Mouse (Mus musculus) CH12.LX (cell line): Measurements from ENCODE around the gene Ngef. TPM values are rescaled to one million over a fixed set of nuclear protein-coding genes. Genes with fewer than 3 reads are reported as not detected.
"Not testable (repeated sequence)": the region's sequence is repeated elsewhere in the genome, so short reads cannot be mapped to it uniquely, and the experiment has no call there.

Experiments
- DNase-seq: peaks from one replicate; pipeline ENCODE4 v3.0.0-alpha.2; 2013; ENCODE audit errors: extremely low read depth
- H3K27ac ChIP-seq: 2 replicates; pipeline ENCODE4 v1.5.1; 2012; ENCODE audit warnings: low read depth, mild to moderate bottlenecking, control low read depth, moderate library complexity; ENCODE audit not compliant: insufficient read depth
- H3K27me3 ChIP-seq: replicated peaks from 2 replicates; pipeline ENCODE3; 2012; ENCODE audit warnings: inconsistent platforms
- H3K36me3 ChIP-seq, 2 experiments: replicated peaks in 1 of 2; 2 replicates each; pipeline versions ENCODE3 to v1.6.1; 2012; ENCODE audit warnings: inconsistent platforms in 1 of 2, low read length in 1 of 2, mild to moderate bottlenecking in 1 of 2, mixed read lengths in 1 of 2, moderate library complexity in 1 of 2; ENCODE audit not compliant: control insufficient read depth in 1 of 2, insufficient read depth in 1 of 2
- H3K4me1 ChIP-seq, 2 experiments: 2 replicates each; pipeline ENCODE4 v1.6.1; 2012; ENCODE audit warnings: inconsistent platforms in 1 of 2, moderate library complexity in 1 of 2; ENCODE audit not compliant: insufficient read depth in 2 of 2, control insufficient read depth in 1 of 2
- H3K4me2 ChIP-seq: 2 replicates; pipeline ENCODE4 v1.6.1; 2012; ENCODE audit warnings: low read depth, mild to moderate bottlenecking, control low read depth; ENCODE audit not compliant: poor library complexity, insufficient read depth, severe bottlenecking
- H3K4me3 ChIP-seq, 3 experiments: fragments of 150-350 bp in 1 of 3; sonication (generic) in 1 of 3; replicated peaks in 1 of 3; 2 replicates each; pipeline versions ENCODE3 to v1.5.1; 2011 to 2012; ENCODE audit warnings: low read depth in 2 of 3, low read length in 2 of 3, mild to moderate bottlenecking in 2 of 3, moderate library complexity in 2 of 3, control low read depth in 1 of 3, improper control_type of control experiment in 1 of 3, inconsistent platforms in 1 of 3, mixed read lengths in 1 of 3; ENCODE audit not compliant: poor library complexity in 1 of 3
- H3K79me2 ChIP-seq: replicated peaks from 2 replicates; pipeline ENCODE4 v1.6.1; 2012; ENCODE audit warnings: mild to moderate bottlenecking, moderate library complexity; ENCODE audit not compliant: control insufficient read depth, poor library complexity, insufficient read depth, severe bottlenecking; ENCODE audit errors: extremely low read depth
- H3K9ac ChIP-seq: 2 replicates; pipeline ENCODE4 v1.6.1; 2012; ENCODE audit warnings: low read depth, mild to moderate bottlenecking, control low read depth, moderate library complexity; ENCODE audit not compliant: insufficient read depth
- H3K9me3 ChIP-seq: replicated peaks from 2 replicates; pipeline ENCODE3; 2012; ENCODE audit warnings: low read length, inconsistent platforms, mixed read lengths
- CHD1 ChIP-seq: IDR thresholded peaks from 2 replicates; pipeline ENCODE4 v1.6.1; 2012; ENCODE audit warnings: low read depth, low read length, improper control_type of control experiment, inconsistent platforms
- CHD2 ChIP-seq: IDR thresholded peaks from 2 replicates; pipeline ENCODE4 v1.6.1; 2011; ENCODE audit warnings: low read length, improper control_type of control experiment
- E2F4 ChIP-seq: IDR thresholded peaks from 2 replicates; pipeline ENCODE4 v1.6.1; 2011; ENCODE audit warnings: low read depth, low read length, improper control_type of control experiment; ENCODE audit not compliant: insufficient replicate concordance
- ELF1 ChIP-seq: IDR thresholded peaks from 2 replicates; pipeline ENCODE4 v1.6.1; 2014; ENCODE audit warnings: low read depth, mild to moderate bottlenecking, inconsistent platforms, low read length, improper control_type of control experiment
- EP300 ChIP-seq: IDR thresholded peaks from 2 replicates; pipeline ENCODE4 v1.6.1; 2011; ENCODE audit warnings: low read length, improper control_type of control experiment
- ETS1 ChIP-seq: conservative IDR thresholded peaks from 2 replicates; pipeline ENCODE4 v1.6.1; 2012; ENCODE audit warnings: low read depth, mild to moderate bottlenecking, inconsistent platforms, low read length, improper control_type of control experiment, moderate library complexity
- IRF4 ChIP-seq: IDR thresholded peaks from 2 replicates; pipeline ENCODE4 v1.6.1; 2014; ENCODE audit warnings: low read depth, mild to moderate bottlenecking, inconsistent platforms, low read length, improper control_type of control experiment
- MAFK ChIP-seq: IDR thresholded peaks from 2 replicates; pipeline ENCODE4 v1.6.1; 2011; ENCODE audit warnings: low read length, improper control_type of control experiment; ENCODE audit not compliant: insufficient replicate concordance
- MAX ChIP-seq: IDR thresholded peaks from 2 replicates; pipeline ENCODE4 v1.6.1; 2011; ENCODE audit warnings: low read length, improper control_type of control experiment
- POLR2A ChIP-seq: IDR thresholded peaks from 2 replicates; pipeline ENCODE4 v1.6.1; 2011; ENCODE audit warnings: low read depth, mild to moderate bottlenecking, improper control_type of control experiment, low read length
- RAD21 ChIP-seq: IDR thresholded peaks from 2 replicates; pipeline ENCODE4 v1.6.1; 2011; ENCODE audit warnings: low read depth, mild to moderate bottlenecking, low read length, improper control_type of control experiment, moderate library complexity
- RCOR1 ChIP-seq: conservative IDR thresholded peaks from 2 replicates; pipeline ENCODE4 v1.6.1; 2012; ENCODE audit warnings: low read depth, mild to moderate bottlenecking, inconsistent platforms, low read length, improper control_type of control experiment
- SIN3A ChIP-seq: IDR thresholded peaks from 2 replicates; pipeline ENCODE4 v1.6.1; 2012; ENCODE audit warnings: low read length, improper control_type of control experiment, inconsistent platforms
- TBP ChIP-seq: conservative IDR thresholded peaks from 2 replicates; pipeline ENCODE4 v1.6.1; 2011; ENCODE audit warnings: low read depth, low read length, improper control_type of control experiment
- UBTF ChIP-seq: IDR thresholded peaks from 2 replicates; pipeline ENCODE4 v1.6.1; 2012; ENCODE audit warnings: low read depth, mild to moderate bottlenecking, inconsistent platforms, low read length, improper control_type of control experiment, moderate library complexity
- USF2 ChIP-seq: conservative IDR thresholded peaks from 2 replicates; pipeline ENCODE4 v1.6.1; 2011; ENCODE audit warnings: low read depth, low read length, improper control_type of control experiment
- ZC3H11A ChIP-seq: IDR thresholded peaks from 2 replicates; pipeline ENCODE4 v1.6.1; 2012; ENCODE audit warnings: low read depth, mild to moderate bottlenecking, inconsistent platforms, low read length, improper control_type of control experiment
- ZMIZ1 ChIP-seq: IDR thresholded peaks from 2 replicates; pipeline ENCODE4 v1.6.1; 2012; ENCODE audit warnings: low read depth, mild to moderate bottlenecking, inconsistent platforms, low read length, improper control_type of control experiment
- dilution Hi-C: fragments of 300-500 bp; cut with MboI; formaldehyde crosslinking; loops from 2 replicates; pipeline ENCODE4 v1.14.3; 2020; ENCODE audit warnings: low sequenced_read_pairs; ENCODE audit not compliant: extremely low pct_unique_long_range_greater_than_20kb, extremely low pct_ligation_motif_present
- in situ Hi-C: fragments of 300-500 bp; cut with MboI; formaldehyde crosslinking; loops from 3 replicates; pipeline ENCODE4 v1.14.3; 2019; ENCODE audit warnings: low sequenced_read_pairs, low pct_ligation_motif_present, low pct_unique_long_range_greater_than_20kb, mixed read lengths
- polyA plus RNA-seq: library from polyadenylated mRNA; unstranded; fragments of >175 nt; gene quantifications from 2 replicates; pipeline ENCODE4 v1.2.1, GENCODE M21; 2012; ENCODE audit warnings: low read depth; ENCODE audit not compliant: insufficient read length
- total RNA-seq, 2 experiments: library from RNA; depleted of rRNA; stranded (reverse); fragments of 300-350 nt in 1 of 2; fragments of >200 nt in 1 of 2; gene quantifications; 2 replicates each; pipeline ENCODE4 v1.2.3; 2012 to 2014

Gene Ngef
- total and polyA plus RNA-seq, 3 experiments: not detected

DNA sequence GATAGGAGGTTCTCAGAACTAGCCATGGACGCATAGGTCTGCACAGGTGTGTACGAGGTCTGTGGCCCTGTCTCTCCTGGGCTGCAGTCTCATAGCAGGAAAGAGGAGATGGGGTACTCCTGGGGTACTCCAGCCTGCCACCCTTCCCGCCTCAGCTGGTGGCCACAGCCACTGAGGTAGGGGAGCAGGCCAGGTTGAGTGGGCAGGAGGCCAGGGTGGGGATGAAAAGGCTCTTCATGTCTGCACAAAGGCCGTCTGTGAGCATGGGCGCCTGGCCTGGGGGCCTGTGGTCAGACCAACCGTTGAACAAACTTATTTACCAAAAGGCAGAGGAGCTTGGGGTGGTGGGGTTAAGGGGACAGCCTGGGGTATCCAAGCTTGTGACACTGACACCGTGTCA is 101.8 kb downstream of the Ngef start:
- DNase-seq: no peak
- peaks cover 22% of the 10 kb centered on the region for H3K27me3 ChIP-seq
- H3K79me2 ChIP-seq: no peaks in the 10 kb centered on the region
- dilution Hi-C loops (no loop called here), in situ Hi-C loops (no loop called here)
- H3K4me2 ChIP-seq: no peak overlapping the region
- no peak overlapping the region for H3K9ac ChIP-seq
- H3K4me3 ChIP-seq: no peak overlapping the region
- no peaks in the 10 kb centered on the region for H3K36me3 ChIP-seq
- TF ChIP-seq CHD1: no peak
- TF ChIP-seq ETS1: no peak
- TF ChIP-seq TBP: no peak
- TF ChIP-seq USF2: no peak
- TF ChIP-seq SIN3A: no peak
- TF ChIP-seq EP300: no peak
- TF ChIP-seq ZC3H11A: no peak
- no peak for TF ChIP-seq MAFK
- TF ChIP-seq ZMIZ1: no peak
- TF ChIP-seq MAX: no peak
- TF ChIP-seq CHD2: no peak
- no peak for TF ChIP-seq UBTF
- TF ChIP-seq E2F4: no peak
- no peak for TF ChIP-seq ELF1
- no peak for TF ChIP-seq RAD21
- TF ChIP-seq POLR2A: no peak
- no peak for TF ChIP-seq IRF4
- TF ChIP-seq RCOR1: no peak
- no peak overlapping the region for H3K27ac ChIP-seq
- no peaks in the 10 kb centered on the region for H3K9me3 ChIP-seq
- no peaks in the 10 kb centered on the region for H3K4me1 ChIP-seq

DNA sequence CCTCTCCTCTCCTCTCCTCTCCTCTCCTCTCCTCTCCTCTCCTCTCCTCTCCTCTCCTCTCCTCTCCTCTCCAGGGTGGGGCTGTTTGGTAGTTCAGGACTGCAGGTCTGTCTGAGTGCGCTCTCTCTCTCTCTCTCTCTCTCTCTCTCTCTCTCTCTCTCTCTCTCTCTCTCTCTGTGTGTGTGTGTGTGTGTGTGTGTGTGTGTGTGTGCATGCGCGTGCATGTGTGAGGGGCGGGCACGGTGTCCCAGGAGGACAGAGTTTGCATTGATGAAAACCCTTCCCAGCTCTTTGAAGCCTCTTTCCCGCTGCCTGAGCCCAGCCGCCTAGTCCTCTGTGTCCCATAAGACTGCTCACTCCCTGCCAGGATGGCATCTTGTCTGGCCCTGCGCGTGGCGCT is 103.7 kb downstream of the Ngef start, which contains the start of gene Snorc:
Snorc (plus strand) TSS at position 301 of the 400 bp plus-strand sequence.
- DNase-seq, H3K36me3 ChIP-seq, dilution Hi-C loops, H3K27ac ChIP-seq, in situ Hi-C loops, H3K4me1 ChIP-seq, H3K4me3 ChIP-seq, H3K9ac ChIP-seq, H3K79me2 ChIP-seq, H3K9me3 ChIP-seq, H3K4me2 ChIP-seq: not testable (repeated sequence)
- peaks cover 17% of the 10 kb centered on the region for H3K27me3 ChIP-seq
